Mouse (Mus musculus) fibroblast of lung, adult 2 months (primary cell): ENCODE data around the gene Dmrt3.

Experiments
- DNase-seq: peaks from one replicate; pipeline ENCODE4 v3.0.0-alpha.2; 2011; ENCODE audit warnings: low read depth

Dmrt3 gene

GRCm38 (mm10) chr19:25622291-25623251, 12.5 kb downstream of the Dmrt3 start:
- no peak for DNase-seq

- peak; percentile 9 for DNase-seq
These were observed 18.4 kb downstream of the Dmrt3 start for GRCm38 (mm10) chr19:25628490-25628889.

- no peak for DNase-seq
These were observed 25.0 kb downstream of the Dmrt3 start for GRCm38 (mm10) chr19:25635119-25635518.

GRCm38 (mm10) chr19:25635622-25636244, 25.6 kb downstream of the Dmrt3 start:
- peak; percentile 9 for DNase-seq

GRCm38 (mm10) chr19:25638766-25639361, 28.8 kb downstream of the Dmrt3 start:
- no peak for DNase-seq

- no peak for DNase-seq
These were observed 31.7 kb downstream of the Dmrt3 start for GRCm38 (mm10) chr19:25641786-25642185.

GRCm38 (mm10) chr19:25647136-25647535, 37.0 kb downstream of the Dmrt3 start:
- no peak for DNase-seq

GRCm38 (mm10) chr19:25648701-25649100, 38.6 kb downstream of the Dmrt3 start:
- DNase-seq = no peak

GRCm38 (mm10) chr19:25650474-25650873, 40.4 kb downstream of the Dmrt3 start:
- no peak for DNase-seq

GRCm38 (mm10) chr19:25652560-25652959, 42.5 kb downstream of the Dmrt3 start:
- DNase-seq = no peak

GRCm38 (mm10) chr19:25654034-25654749, 44.1 kb downstream of the Dmrt3 start:
- peak; percentile 13 for DNase-seq

GRCm38 (mm10) chr19:25665486-25666339, 55.6 kb downstream of the Dmrt3 start:
- no peak for DNase-seq

GRCm38 (mm10) chr19:25667836-25668235, 57.7 kb downstream of the Dmrt3 start:
- DNase-seq = no peak

GRCm38 (mm10) chr19:25669593-25670248, 59.6 kb downstream of the Dmrt3 start:
- DNase-seq = no peak

GRCm38 (mm10) chr19:25670571-25671285, 60.6 kb downstream of the Dmrt3 start:
- DNase-seq = no peak

- no peak for DNase-seq
These were observed 61.6 kb downstream of the Dmrt3 start for GRCm38 (mm10) chr19:25671681-25672080.

GRCm38 (mm10) chr19:25672101-25672950, 62.2 kb downstream of the Dmrt3 start, which contains the start of gene Dmrt2:
Gene Dmrt2 (plus strand): TSS chr19:25672411.
- DNase-seq = no peak
